Mouse (Mus musculus) cerebellum, postnatal 14 days (tissue): ENCODE results near the gene Exo5.
A peak's percentile ranks its signal among the peaks of the same experiment; 100 is the strongest.

Experiments used
- DNase-seq, 2 experiments: peaks; one replicate each; pipeline ENCODE4 v3.0.0; 2021; ENCODE audit warnings: mixed read lengths in 2 of 2

Gene Exo5

GRCm38 (mm10) chr4:120904533-120904932, 20.3 kb downstream of the Exo5 start:
- DNase-seq = peak in 1 of 2 experiments; percentile 36

- DNase-seq = peak; percentile 47 to 49
Measured at GRCm38 (mm10) chr4:120895810-120896584, 28.8 kb downstream of the Exo5 start.

- peak; percentile 53 to 64 for DNase-seq
Measured at GRCm38 (mm10) chr4:120895226-120895625, 29.6 kb downstream of the Exo5 start.

GRCm38 (mm10) chr4:120894584-120894983, 30.2 kb downstream of the Exo5 start:
- DNase-seq = peak; percentile 54 to 64

- DNase-seq = peak; percentile 60 to 71
Measured at GRCm38 (mm10) chr4:120893656-120894401, 31.0 kb downstream of the Exo5 start.

GRCm38 (mm10) chr4:120892516-120892915, 32.3 kb downstream of the Exo5 start:
- peak in 1 of 2 experiments; percentile 35 for DNase-seq

- peak in 1 of 2 experiments; percentile 29 for DNase-seq
Measured at GRCm38 (mm10) chr4:120891960-120892359, 32.9 kb downstream of the Exo5 start.

- DNase-seq = peak; percentile 87 to 91
Measured at GRCm38 (mm10) chr4:120890754-120891440, 33.9 kb downstream of the Exo5 start.

- no peak for DNase-seq
Measured at GRCm38 (mm10) chr4:120888884-120889283, 35.9 kb downstream of the Exo5 start.

- DNase-seq = peak; percentile 81 to 84
Measured at GRCm38 (mm10) chr4:120887381-120888112, 37.3 kb downstream of the Exo5 start.

GRCm38 (mm10) chr4:120886811-120887210, 38.0 kb downstream of the Exo5 start:
- DNase-seq = peak in 1 of 2 experiments; percentile 46

GRCm38 (mm10) chr4:120886131-120886530, 38.7 kb downstream of the Exo5 start:
- no peak for DNase-seq

- no peak for DNase-seq
Measured at GRCm38 (mm10) chr4:120885208-120886120, 39.4 kb downstream of the Exo5 start.

- DNase-seq = no peak
Measured at GRCm38 (mm10) chr4:120882002-120882625, 42.7 kb downstream of the Exo5 start.

- no peak for DNase-seq
Measured at GRCm38 (mm10) chr4:120880731-120881432, 43.9 kb downstream of the Exo5 start.

GRCm38 (mm10) chr4:120879386-120879785, 45.4 kb downstream of the Exo5 start:
- no peak for DNase-seq

- no peak for DNase-seq
Measured at GRCm38 (mm10) chr4:120878728-120879127, 46.1 kb downstream of the Exo5 start.

GRCm38 (mm10) chr4:120875961-120876360, 48.9 kb downstream of the Exo5 start:
- peak in 1 of 2 experiments; percentile 46 for DNase-seq
